Mouse (Mus musculus): Measurements from ENCODE around the gene Ephb6. TPM values are rescaled to one million over a fixed set of nuclear protein-coding genes. Genes with fewer than 3 reads are reported as not detected.

The Ephb6 gene
- polyA plus RNA-seq, 1 experiment from 2014 or later, result 5.2 TPM

- H3K4me2 ChIP-seq, result no peak overlapping the region
- no peaks in the 10 kb centered on the region for H3K9me3 ChIP-seq (replicated peaks)
- H3K36me3 ChIP-seq, result no peaks in the 10 kb centered on the region
- H3K27ac ChIP-seq, result no peak overlapping the region
- H3K4me1 ChIP-seq (replicated peaks), result no peaks in the 10 kb centered on the region
- H3K9ac ChIP-seq, result no peak overlapping the region
- H3K4me3 ChIP-seq, result no peak overlapping the region
- no peaks in the 10 kb centered on the region for H3K27me3 ChIP-seq
- no peak for ATAC-seq (replicated peaks; ENCODE audit: insufficient number of reproducible peaks, insufficient read depth, low FRiP score, low read depth)
- WGBS, result 58% methylated on average over 5 of the region's 5 CpGs
Measured at GRCm38 (mm10) chr6:41576526-41577097, 28.7 kb upstream of the Ephb6 start.

GRCm38 (mm10) chr6:41577297-41577696, 28.0 kb upstream of the Ephb6 start:
- H3K4me3 ChIP-seq, result no peak overlapping the region
- no peak overlapping the region for H3K4me2 ChIP-seq
- H3K9me3 ChIP-seq (replicated peaks), result no peaks in the 10 kb centered on the region
- ATAC-seq (replicated peaks; ENCODE audit: insufficient number of reproducible peaks, insufficient read depth, low FRiP score, low read depth), result no peak
- H3K27me3 ChIP-seq, result no peaks in the 10 kb centered on the region
- WGBS, result 57% methylated on average over 5 of the region's 5 CpGs
- H3K27ac ChIP-seq, result no peak overlapping the region
- H3K4me1 ChIP-seq (replicated peaks), result no peaks in the 10 kb centered on the region
- no peak overlapping the region for H3K9ac ChIP-seq
- H3K36me3 ChIP-seq, result no peaks in the 10 kb centered on the region

GRCm38 (mm10) chr6:41581295-41581694, 24.0 kb upstream of the Ephb6 start:
- Histone ChIP-seq H3K9ac (no peak overlapping the region), H3K4me2 (no peak overlapping the region), H3K36me3 (no peaks in the 10 kb centered on the region), H3K27me3 (no peaks in the 10 kb centered on the region), H3K4me3 (no peak overlapping the region), H3K4me1 (replicated peaks) (no peaks in the 10 kb centered on the region), H3K9me3 (replicated peaks) (no peaks in the 10 kb centered on the region), H3K27ac (no peak overlapping the region)
- no peak for ATAC-seq (replicated peaks; ENCODE audit: insufficient number of reproducible peaks, insufficient read depth, low FRiP score, low read depth)
- 72% methylated on average over 7 of the region's 7 CpGs for WGBS

GRCm38 (mm10) chr6:41582189-41582588, 23.1 kb upstream of the Ephb6 start:
- ATAC-seq (replicated peaks; ENCODE audit: insufficient number of reproducible peaks, insufficient read depth, low FRiP score, low read depth), result no peak
- 68% methylated on average over 1 of the region's 1 CpGs for WGBS

GRCm38 (mm10) chr6:41604401-41605050, 756 bp upstream of the Ephb6 start:
- Histone ChIP-seq H3K4me3 (peak overlapping the region; percentile 85), H3K27ac (peak overlapping the region; percentile 81), H3K27me3 (peaks cover 22% of the 10 kb centered on the region), H3K36me3 (no peaks in the 10 kb centered on the region), H3K4me2 (peak overlapping the region; percentile 86), H3K4me1 (replicated peaks) (peaks cover 8% of the 10 kb centered on the region), H3K9ac (peak overlapping the region; percentile 77), H3K9me3 (replicated peaks) (no peaks in the 10 kb centered on the region)
- WGBS, result under 1% methylated on average over 22 of the region's 23 CpGs
- ATAC-seq (replicated peaks; ENCODE audit: insufficient number of reproducible peaks, insufficient read depth, low FRiP score, low read depth), result peak; percentile 40

More at GRCm38 (mm10) chr6:41582189-41582588, 23.1 kb upstream of the Ephb6 start:
- no peaks in the 10 kb centered on the region for H3K9me3 ChIP-seq (replicated peaks)
- no peak overlapping the region for H3K27ac ChIP-seq
- no peak overlapping the region for H3K4me3 ChIP-seq
- no peaks in the 10 kb centered on the region for H3K27me3 ChIP-seq
- no peaks in the 10 kb centered on the region for H3K4me1 ChIP-seq (replicated peaks)
- H3K36me3 ChIP-seq, result no peaks in the 10 kb centered on the region
- no peak overlapping the region for H3K4me2 ChIP-seq
- H3K9ac ChIP-seq, result no peak overlapping the region

GRCm38 (mm10) chr6:41605794-41606104, 467 bp downstream of the Ephb6 start:
- ATAC-seq (replicated peaks; ENCODE audit: insufficient number of reproducible peaks, insufficient read depth, low FRiP score, low read depth), result no peak; the same call in 1 of the 2 replicates
- Histone ChIP-seq H3K27me3 (peaks cover 22% of the 10 kb centered on the region), H3K4me3 (peak overlapping the region; percentile 85), H3K36me3 (no peaks in the 10 kb centered on the region), H3K9ac (peak overlapping the region; percentile 77), H3K27ac (peak overlapping the region; percentile 81; the same call in 1 of the 2 replicates), H3K4me2 (peak overlapping the region; percentile 86), H3K4me1 (replicated peaks) (peaks cover 8% of the 10 kb centered on the region), H3K9me3 (replicated peaks) (no peaks in the 10 kb centered on the region)
- 3% methylated on average over 7 of the region's 7 CpGs for WGBS

- no peak overlapping the region for H3K27ac ChIP-seq
- H3K9me3 ChIP-seq (replicated peaks), result no peaks in the 10 kb centered on the region
- H3K4me3 ChIP-seq, result peak overlapping the region; percentile 85
- H3K27me3 ChIP-seq, result peaks cover 22% of the 10 kb centered on the region
- H3K36me3 ChIP-seq, result no peaks in the 10 kb centered on the region
- H3K4me2 ChIP-seq, result peak overlapping the region; percentile 86
- peak overlapping the region; percentile 77; the same call in 1 of the 2 replicates for H3K9ac ChIP-seq
- peaks cover 8% of the 10 kb centered on the region for H3K4me1 ChIP-seq (replicated peaks)
- WGBS, result 13% methylated on average over 4 of the region's 4 CpGs
- no peak for ATAC-seq (replicated peaks; ENCODE audit: insufficient number of reproducible peaks, insufficient read depth, low FRiP score, low read depth)
Measured at GRCm38 (mm10) chr6:41606214-41606613, 932 bp downstream of the Ephb6 start.

- 56% methylated on average over 5 of the region's 5 CpGs for WGBS
- Histone ChIP-seq H3K36me3 (no peaks in the 10 kb centered on the region), H3K27me3 (peaks cover 22% of the 10 kb centered on the region), H3K9ac (no peak overlapping the region), H3K4me2 (no peak overlapping the region), H3K4me1 (replicated peaks) (peaks cover 8% of the 10 kb centered on the region), H3K27ac (no peak overlapping the region), H3K4me3 (no peak overlapping the region), H3K9me3 (replicated peaks) (no peaks in the 10 kb centered on the region)
- ATAC-seq (replicated peaks; ENCODE audit: insufficient number of reproducible peaks, insufficient read depth, low FRiP score, low read depth), result no peak
Measured at GRCm38 (mm10) chr6:41607637-41608036, 2.4 kb downstream of the Ephb6 start.

- no peak for ATAC-seq (replicated peaks; ENCODE audit: insufficient number of reproducible peaks, insufficient read depth, low FRiP score, low read depth)
- no peaks in the 10 kb centered on the region for H3K36me3 ChIP-seq
- H3K4me2 ChIP-seq, result no peak overlapping the region
- no peaks in the 10 kb centered on the region for H3K9me3 ChIP-seq (replicated peaks)
- no peak overlapping the region for H3K9ac ChIP-seq
- 87% methylated on average over 9 of the region's 9 CpGs for WGBS
- H3K4me3 ChIP-seq, result no peak overlapping the region
- H3K27me3 ChIP-seq, result no peaks in the 10 kb centered on the region
- no peak overlapping the region for H3K27ac ChIP-seq
- no peaks in the 10 kb centered on the region for H3K4me1 ChIP-seq (replicated peaks)
Measured at GRCm38 (mm10) chr6:41620173-41620798, 15.0 kb downstream of the Ephb6 start.

GRCm38 (mm10) chr6:41621241-41621990, 16.1 kb downstream of the Ephb6 start:
- WGBS, result 81% methylated on average over 12 of the region's 12 CpGs

GRCm38 (mm10) chr6:41622661-41623060, 17.4 kb downstream of the Ephb6 start:
- no peak overlapping the region for H3K27ac ChIP-seq
- ATAC-seq (replicated peaks; ENCODE audit: insufficient number of reproducible peaks, insufficient read depth, low FRiP score, low read depth), result no peak
- no peaks in the 10 kb centered on the region for H3K4me1 ChIP-seq (replicated peaks)
- H3K4me2 ChIP-seq, result no peak overlapping the region
- no peaks in the 10 kb centered on the region for H3K27me3 ChIP-seq
- no peaks in the 10 kb centered on the region for H3K9me3 ChIP-seq (replicated peaks)
- 66% methylated on average over 9 of the region's 9 CpGs for WGBS
- H3K9ac ChIP-seq, result no peak overlapping the region
- no peak overlapping the region for H3K4me3 ChIP-seq
- H3K36me3 ChIP-seq, result no peaks in the 10 kb centered on the region

More at GRCm38 (mm10) chr6:41621241-41621990, 16.1 kb downstream of the Ephb6 start:
- no peak overlapping the region for H3K4me2 ChIP-seq
- no peak overlapping the region for H3K27ac ChIP-seq
- H3K4me1 ChIP-seq (replicated peaks), result no peaks in the 10 kb centered on the region
- no peak overlapping the region for H3K4me3 ChIP-seq
- H3K9ac ChIP-seq, result no peak overlapping the region
- H3K9me3 ChIP-seq (replicated peaks), result no peaks in the 10 kb centered on the region
- no peaks in the 10 kb centered on the region for H3K27me3 ChIP-seq
- no peaks in the 10 kb centered on the region for H3K36me3 ChIP-seq
- no peak for ATAC-seq (replicated peaks; ENCODE audit: insufficient number of reproducible peaks, insufficient read depth, low FRiP score, low read depth)
